Comparison of ENCODE assay signal across 17 mouse cellular contexts in the genomic region with DNA sequence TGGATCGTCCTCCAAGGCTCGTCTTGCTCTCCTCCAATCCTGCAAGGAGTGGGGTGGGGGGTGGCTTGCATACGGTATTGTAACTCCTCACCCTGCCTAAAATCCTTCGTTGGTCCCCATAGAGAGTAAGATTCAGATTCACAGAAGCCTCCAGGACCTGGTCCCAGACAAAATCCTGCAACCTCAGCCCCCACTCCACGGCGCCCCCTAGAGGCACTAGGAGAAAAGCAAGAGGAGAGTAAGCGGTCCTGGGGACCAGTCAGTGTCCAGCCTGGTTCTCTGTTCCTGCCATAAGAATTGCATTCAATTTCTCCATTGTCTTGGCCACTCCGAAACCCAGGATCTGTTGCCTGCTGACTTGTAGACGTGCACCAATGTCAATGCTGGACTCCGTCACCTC. TPM values are rescaled to one million over a fixed set of nuclear protein-coding genes. Genes with fewer than 3 reads are reported as not detected.
DNase-seq lines count a peak whose midpoint lies in the region; ATAC-seq and TF ChIP-seq lines count a peak whose summit lies in the region.
"Had no signal": no experiment of that assay in that cellular context is flagged by ENCODE, and none has a peak within 500 bp of the region (broad histone marks: within the 10 kb centered on the region; RNA-seq: fewer than 3 reads in every experiment).

No protein-coding gene starts in this region.

- H3K9me3 ChIP-seq in hindbrain, embryonic 16.5 days (ENCODE audit: control insufficient read depth, low read length), result no peaks in the 10 kb centered on the region
- H3K9me3 ChIP-seq in hindbrain, embryonic 14.5 days (ENCODE audit: control insufficient read depth, low read length), result no peaks in the 10 kb centered on the region
- H3K9me3 ChIP-seq: embryonic facial prominence, embryonic 12.5 days; liver, embryonic 15.5 days; neural tube, embryonic 15.5 days had no signal

- peaks cover 8% of the 10 kb centered on the region for H3K36me3 ChIP-seq in hindbrain, embryonic 16.5 days (ENCODE audit: control insufficient read depth, insufficient read depth, low read length)
- peaks cover 52% of the 10 kb centered on the region for H3K36me3 ChIP-seq in hindbrain, embryonic 14.5 days (replicated peaks; ENCODE audit: control insufficient read depth, insufficient read depth)
- no peaks in the 10 kb centered on the region for H3K36me3 ChIP-seq in testis, adult 2 months (ENCODE audit: control insufficient read depth, insufficient read depth, low read length)

- H3K4me3 ChIP-seq in hindbrain, embryonic 16.5 days (ENCODE audit: low read length), result no peak overlapping the region
- H3K4me3 ChIP-seq in hindbrain, embryonic 14.5 days (replicated peaks; ENCODE audit: low read length), result no peak overlapping the region
- H3K4me3 ChIP-seq in testis, adult 2 months (ENCODE audit: control insufficient read depth, low read depth, low read length), result no peak overlapping the region
- H3K4me3 ChIP-seq: embryonic facial prominence, embryonic 12.5 days; liver, embryonic 15.5 days; neural tube, embryonic 15.5 days had no signal

- H3K27ac ChIP-seq in hindbrain, embryonic 16.5 days (ENCODE audit: low read depth, low read length), result no peak overlapping the region
- no peak overlapping the region for H3K27ac ChIP-seq in hindbrain, embryonic 14.5 days
- H3K27ac ChIP-seq in testis, adult 2 months (ENCODE audit: control insufficient read depth, insufficient read depth, low read depth, low read length), result no peak overlapping the region
- H3K27ac ChIP-seq: embryonic facial prominence, embryonic 12.5 days; liver, embryonic 15.5 days; neural tube, embryonic 15.5 days had no signal

- TF ChIP-seq POLR2A in testis, adult 2 months (IDR thresholded peaks at IDR 0.05; ENCODE audit: control insufficient read depth, low read depth, low read length), result no peak

- no peak overlapping the region for H3K9ac ChIP-seq in hindbrain, embryonic 16.5 days (ENCODE audit: low read depth, low read length)
- H3K9ac ChIP-seq in hindbrain, embryonic 14.5 days, result no peak overlapping the region
- H3K9ac ChIP-seq: embryonic facial prominence, embryonic 12.5 days; liver, embryonic 15.5 days; neural tube, embryonic 15.5 days had no signal

- TF ChIP-seq CTCF in testis, adult 2 months (IDR thresholded peaks at IDR 0.05; ENCODE audit: control insufficient read depth, insufficient read depth, insufficient replicate concordance, low read depth, low read length), result peak; percentile 64; the same call in 1 of the 2 replicates

- ATAC-seq in hindbrain, embryonic 16.5 days, result 0 out of 2 replicates have a peak, but pooled peaks have one; percentile 27
- ATAC-seq in hindbrain, embryonic 14.5 days (ENCODE audit: low FRiP score), result no peak
- ATAC-seq in megakaryocyte progenitor cell, adult 5-6 weeks (replicated peaks; ENCODE audit: poor library complexity), result 0 out of 2 replicates have a peak, but pooled peaks have one; percentile 40
- ATAC-seq: forebrain, embryonic 14.5 days had no signal

- no peaks in the 10 kb centered on the region for H3K27me3 ChIP-seq in hindbrain, embryonic 16.5 days (replicated peaks; ENCODE audit: control insufficient read depth, insufficient read depth, low read length)
- H3K27me3 ChIP-seq in hindbrain, embryonic 14.5 days (ENCODE audit: control insufficient read depth, insufficient read depth, low read length), result no peaks in the 10 kb centered on the region
- no peaks in the 10 kb centered on the region for H3K27me3 ChIP-seq in testis, adult 2 months (ENCODE audit: control insufficient read depth, insufficient read depth, low read length)
- H3K27me3 ChIP-seq: embryonic facial prominence, embryonic 12.5 days; liver, embryonic 15.5 days; neural tube, embryonic 15.5 days had no signal

- H3K4me2 ChIP-seq in hindbrain, embryonic 16.5 days (ENCODE audit: low read length), result no peak overlapping the region
- H3K4me2 ChIP-seq in hindbrain, embryonic 14.5 days (replicated peaks), result no peak overlapping the region
- H3K4me2 ChIP-seq: embryonic facial prominence, embryonic 12.5 days; liver, embryonic 15.5 days; neural tube, embryonic 15.5 days had no signal

- peak; percentile 52 for DNase-seq in adrenal gland, postnatal 14 days
- DNase-seq in adrenal gland, postnatal 4 days (ENCODE audit: low spot score in 2 of 2), result no peak
- DNase-seq in hindbrain, embryonic 14.5 days (ENCODE audit: low spot score), result no peak
- no peak for DNase-seq in testis, postnatal 14 days (ENCODE audit: low spot score)
- no peak for DNase-seq in right cerebral cortex, postnatal 14 days
- DNase-seq: cerebellum, adult 11 months; kidney, adult 18-20 months; layer of hippocampus, adult 9-11 months; midbrain, embryonic 14.5 days; thymus, postnatal 25 days had no signal

- H3K4me1 ChIP-seq in hindbrain, embryonic 16.5 days (ENCODE audit: control insufficient read depth, insufficient read depth, low read depth, low read length), result no peaks in the 10 kb centered on the region
- no peaks in the 10 kb centered on the region for H3K4me1 ChIP-seq in hindbrain, embryonic 14.5 days (replicated peaks; ENCODE audit: control insufficient read depth, insufficient read depth, low read length)
- H3K4me1 ChIP-seq in testis, adult 2 months (ENCODE audit: control insufficient read depth, insufficient read depth, low read length), result no peaks in the 10 kb centered on the region; the same call in 1 of the 2 replicates
- H3K4me1 ChIP-seq: embryonic facial prominence, embryonic 12.5 days had no signal

- 54% methylated on average over 10 of the region's 10 CpGs for WGBS in hindbrain, embryonic 16.5 days
- WGBS in hindbrain, embryonic 14.5 days, result 56% methylated on average over 10 of the region's 10 CpGs

RNA-seq across cellular contexts. Expression of gene Ckap4, which starts 10.2 kb away (rescaled TPM):
- total RNA-seq in adrenal gland, postnatal 14 days (2021), result 57.7 and 61.3 TPM in 2 replicates
- total RNA-seq in adrenal gland, postnatal 4 days (2021), result 100 to 1,000 TPM in 1 of 2 experiments, 10 to 100 TPM in 1; 96.9 to 103 TPM
- 24.2 and 51.3 TPM in 2 replicates for polyA plus RNA-seq in hindbrain, embryonic 16.5 days (2015; fragmentation: Nextera tagmentation; extraction: Ambion mirVana)
- 71.0 and 74.4 TPM in 2 replicates for polyA plus RNA-seq in hindbrain, embryonic 14.5 days (2014; fragmentation: Nextera tagmentation; extraction: Ambion mirVana)
- 50.1 and 55.7 TPM in 2 replicates for polyA plus RNA-seq in testis, adult 2 months (2012; rRNA removed)
- 72.5 and 84.2 TPM in 2 replicates for total RNA-seq in megakaryocyte progenitor cell, adult 5-6 weeks (2015)
- total RNA-seq in megakaryocyte progenitor cell, adult 5-6 weeks (2017), result 63.4 and 70.0 TPM in 2 replicates

RNA-seq across cellular contexts. Expression of gene Tcp11l2, which starts 52.7 kb away (rescaled TPM):
- 52.3 and 53.0 TPM in 2 replicates for total RNA-seq in adrenal gland, postnatal 14 days (2021)
- total RNA-seq in adrenal gland, postnatal 4 days (2021), result 10 to 100 TPM; 50.1 to 51.2 TPM
- polyA plus RNA-seq in hindbrain, embryonic 16.5 days (2015; fragmentation: Nextera tagmentation; extraction: Ambion mirVana), result 21.8 and 24.6 TPM in 2 replicates
- 21.8 and 22.1 TPM in 2 replicates for polyA plus RNA-seq in hindbrain, embryonic 14.5 days (2014; fragmentation: Nextera tagmentation; extraction: Ambion mirVana)
- 14.0 and 18.2 TPM in 2 replicates for polyA plus RNA-seq in testis, adult 2 months (2012; rRNA removed)
- 12.4 and 14.6 TPM in 2 replicates for total RNA-seq in megakaryocyte progenitor cell, adult 5-6 weeks (2015)
- 7.0 and 10.1 TPM in 2 replicates for total RNA-seq in megakaryocyte progenitor cell, adult 5-6 weeks (2017)
